Mouse (Mus musculus): ENCODE measurements at regions not wholly inside any gene's neighbourhood (a gene's known extent, or its start where the extent isn't known, plus 50 kb on each side); places are given as distances from the start of the nearest gene placed in this dataset.

DNA sequence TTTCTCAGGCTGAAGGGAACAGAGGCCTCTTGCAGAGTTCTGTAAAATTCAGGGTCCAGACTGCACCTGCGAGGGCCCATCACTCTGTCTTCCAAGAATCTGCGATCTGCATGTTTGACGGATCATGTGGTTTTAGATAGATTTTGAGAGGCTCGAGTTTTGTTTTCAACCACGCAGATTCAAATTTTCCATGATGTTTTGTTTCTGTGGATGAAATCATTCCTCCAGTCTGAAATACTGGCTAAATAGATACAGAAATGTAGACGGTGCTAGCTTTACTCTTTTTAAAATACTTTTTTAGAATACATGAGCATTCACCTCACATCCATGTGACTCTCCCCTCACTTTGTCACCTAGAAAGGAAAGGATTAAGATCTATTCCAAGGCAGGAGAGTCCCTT lies 188.0 kb downstream of the Cog6 start:
- H3K4me2 ChIP-seq = no peak overlapping the region
- no peaks in the 10 kb centered on the region for H3K4me1 ChIP-seq
- no peak for ATAC-seq
- no peaks in the 10 kb centered on the region for H3K36me3 ChIP-seq
- no peaks in the 10 kb centered on the region for H3K27me3 ChIP-seq (replicated peaks)
- no peak overlapping the region for H3K9ac ChIP-seq
- no peaks in the 10 kb centered on the region for H3K9me3 ChIP-seq (replicated peaks)
- 68% methylated on average over 6 of the region's 6 CpGs for whole genome bisulfite sequencing (ENCODE audit: insufficient replicate concordance)
- H3K27ac ChIP-seq = no peak overlapping the region
- no peak overlapping the region for H3K4me3 ChIP-seq

DNA sequence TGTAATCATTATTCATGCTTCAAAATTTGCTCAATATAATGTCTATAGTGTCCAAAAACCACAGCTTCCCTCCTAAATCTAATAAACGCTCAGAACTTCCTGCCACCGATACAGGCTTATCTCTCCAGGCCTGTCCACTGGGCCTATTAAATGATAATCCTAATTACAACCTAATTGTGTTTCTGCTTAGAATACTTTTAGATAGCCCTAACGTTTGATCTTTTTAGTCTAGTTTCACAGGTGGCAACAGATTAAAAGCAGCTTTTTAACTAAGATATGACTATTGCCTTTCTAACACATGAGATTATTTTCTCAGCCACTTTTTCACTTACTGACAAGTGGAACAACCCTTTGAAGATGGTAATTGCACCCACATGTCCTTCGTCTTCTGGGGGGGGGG lies 188.6 kb downstream of the Cog6 start:
- H3K27me3 ChIP-seq (replicated peaks) = no peaks in the 10 kb centered on the region
- H3K27ac ChIP-seq = no peak overlapping the region
- WGBS (ENCODE audit: insufficient replicate concordance) = 30% methylated on average over 4 of the region's 4 CpGs
- H3K36me3 ChIP-seq = no peaks in the 10 kb centered on the region
- ATAC-seq = no peak
- H3K4me1 ChIP-seq = no peaks in the 10 kb centered on the region
- no peak overlapping the region for H3K4me2 ChIP-seq
- no peaks in the 10 kb centered on the region for H3K9me3 ChIP-seq (replicated peaks)
- H3K9ac ChIP-seq = no peak overlapping the region
- H3K4me3 ChIP-seq = no peak overlapping the region

DNA sequence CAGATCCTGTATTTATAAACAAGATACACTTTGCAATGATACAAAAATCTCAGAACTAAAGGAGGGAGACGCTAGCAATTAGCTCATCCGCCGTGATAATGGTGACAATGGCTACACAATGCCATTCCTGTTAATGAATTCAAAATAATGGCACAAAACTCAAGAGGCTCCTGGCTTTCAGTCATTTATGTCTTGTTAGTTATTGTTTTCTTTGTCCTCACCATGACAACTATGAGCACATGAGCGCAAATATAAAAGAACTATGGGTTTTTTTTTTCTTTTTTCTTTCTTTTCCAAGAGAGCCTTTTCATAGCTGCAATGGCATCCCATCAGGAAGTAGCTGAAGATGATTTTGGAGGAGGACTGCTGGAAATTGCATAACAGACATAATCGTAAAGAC lies 194.2 kb downstream of the Cog6 start:
- 72% methylated on average over 5 of the region's 5 CpGs for WGBS (ENCODE audit: insufficient replicate concordance)
- no peak overlapping the region for H3K4me2 ChIP-seq
- no peak overlapping the region for H3K9ac ChIP-seq
- H3K4me3 ChIP-seq = no peak overlapping the region
- no peaks in the 10 kb centered on the region for H3K4me1 ChIP-seq
- H3K27ac ChIP-seq = no peak overlapping the region
- no peak for ATAC-seq
- H3K9me3 ChIP-seq (replicated peaks) = no peaks in the 10 kb centered on the region
- no peaks in the 10 kb centered on the region for H3K27me3 ChIP-seq (replicated peaks)
- H3K36me3 ChIP-seq = no peaks in the 10 kb centered on the region

DNA sequence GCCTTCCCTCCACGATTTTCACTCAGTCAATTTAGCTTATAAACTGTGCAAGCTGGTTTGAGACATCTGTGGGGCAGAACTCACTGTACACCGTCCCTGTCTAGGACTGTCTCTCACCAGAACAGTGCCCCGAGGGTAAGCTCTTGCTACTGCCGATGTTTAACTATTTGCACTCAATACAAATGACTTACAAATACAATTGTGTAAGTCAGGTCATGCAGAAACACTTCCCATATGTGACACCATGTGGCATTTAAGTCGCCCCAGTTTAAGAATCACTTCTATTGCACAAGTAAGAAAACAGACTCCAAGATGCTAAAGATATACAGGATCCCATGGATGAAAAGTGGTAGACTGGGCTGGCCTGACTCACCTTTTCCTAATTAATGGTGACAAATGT lies 195.6 kb downstream of the Cog6 start:
- H3K9ac ChIP-seq = no peak overlapping the region
- no peaks in the 10 kb centered on the region for H3K36me3 ChIP-seq
- ATAC-seq = no peak
- no peak overlapping the region for H3K27ac ChIP-seq
- no peak overlapping the region for H3K4me3 ChIP-seq
- H3K9me3 ChIP-seq (replicated peaks) = no peaks in the 10 kb centered on the region
- 57% methylated on average over 5 of the region's 5 CpGs for WGBS (ENCODE audit: insufficient replicate concordance)
- no peak overlapping the region for H3K4me2 ChIP-seq
- no peaks in the 10 kb centered on the region for H3K4me1 ChIP-seq
- H3K27me3 ChIP-seq (replicated peaks) = no peaks in the 10 kb centered on the region

DNA sequence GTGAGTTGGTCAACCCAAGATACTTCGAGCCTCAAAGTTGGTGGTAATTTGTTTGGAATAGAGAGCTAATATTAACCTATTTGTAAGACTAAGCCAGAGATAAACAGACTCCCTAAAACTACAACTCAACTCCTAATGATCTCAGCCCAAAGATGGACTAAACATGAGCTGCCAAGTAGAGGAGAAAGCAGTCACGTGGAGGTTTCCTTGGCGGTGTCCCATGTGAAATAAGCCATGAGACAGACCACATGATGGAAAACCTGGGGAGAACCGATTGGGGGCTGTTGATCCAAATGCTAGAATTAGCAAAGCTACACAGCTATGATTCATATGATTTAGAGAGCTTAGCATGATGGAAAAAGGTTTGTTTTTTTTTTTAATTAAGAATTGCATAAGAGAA lies 198.6 kb downstream of the Cog6 start:
- H3K27me3 ChIP-seq (replicated peaks) = no peaks in the 10 kb centered on the region
- H3K4me1 ChIP-seq = no peaks in the 10 kb centered on the region
- ATAC-seq = no peak
- no peaks in the 10 kb centered on the region for H3K9me3 ChIP-seq (replicated peaks)
- H3K4me3 ChIP-seq = no peak overlapping the region
- H3K36me3 ChIP-seq = no peaks in the 10 kb centered on the region
- no peak overlapping the region for H3K9ac ChIP-seq
- no peak overlapping the region for H3K4me2 ChIP-seq
- H3K27ac ChIP-seq = no peak overlapping the region
- 69% methylated on average over 4 of the region's 4 CpGs for WGBS (ENCODE audit: insufficient replicate concordance)

DNA sequence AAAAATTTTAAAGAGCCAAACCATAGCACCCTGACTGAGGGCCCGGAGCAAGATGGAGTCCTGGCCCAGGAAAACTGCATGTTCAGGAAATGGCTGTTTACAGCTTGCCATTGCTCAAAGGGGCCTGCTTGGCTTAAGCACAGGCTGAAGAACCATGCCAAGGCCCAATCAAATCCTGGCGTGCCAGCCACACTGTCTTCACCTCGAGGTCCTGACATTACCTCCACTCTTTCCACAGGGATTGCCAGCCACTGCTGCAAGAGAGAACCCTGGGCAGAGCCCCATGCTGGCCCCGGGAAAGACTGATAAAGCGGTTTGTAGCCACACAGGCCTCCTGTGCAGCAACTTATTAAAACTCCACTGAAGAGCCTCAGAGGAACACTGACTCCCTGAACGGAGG lies 199.6 kb downstream of the Cog6 start:
- ATAC-seq = no peak
- 61% methylated on average over 6 of the region's 6 CpGs for WGBS (ENCODE audit: insufficient replicate concordance)

DNA sequence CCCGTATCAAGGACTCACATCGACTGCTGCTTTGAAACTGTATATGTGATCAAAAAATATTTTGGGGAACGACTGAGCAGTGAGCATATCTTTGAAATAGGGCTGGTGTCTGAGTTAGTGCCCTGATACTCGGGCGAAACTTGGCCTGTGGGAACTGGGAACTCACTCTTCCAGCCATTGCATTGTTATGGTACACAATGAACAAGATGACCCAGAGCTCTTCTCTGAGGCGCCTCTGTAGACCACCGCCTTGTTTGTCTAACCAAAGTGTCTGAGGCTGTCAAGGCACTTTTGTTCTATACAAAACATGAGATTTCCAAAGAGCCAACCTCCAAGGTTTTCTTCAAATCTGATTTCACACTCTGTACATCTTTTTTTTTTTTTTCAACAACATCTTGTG lies 201.5 kb downstream of the Cog6 start:
- no peaks in the 10 kb centered on the region for H3K4me1 ChIP-seq
- no peak for ATAC-seq
- H3K36me3 ChIP-seq = no peaks in the 10 kb centered on the region
- no peak overlapping the region for H3K9ac ChIP-seq
- no peak overlapping the region for H3K4me3 ChIP-seq
- H3K27me3 ChIP-seq (replicated peaks) = no peaks in the 10 kb centered on the region
- no peak overlapping the region for H3K4me2 ChIP-seq
- WGBS (ENCODE audit: insufficient replicate concordance) = 68% methylated on average over 7 of the region's 7 CpGs
- H3K27ac ChIP-seq = no peak overlapping the region
- H3K9me3 ChIP-seq (replicated peaks) = no peaks in the 10 kb centered on the region

More for the DNA sequence above, 199.6 kb downstream of the Cog6 start:
- no peaks in the 10 kb centered on the region for H3K9me3 ChIP-seq (replicated peaks)
- H3K36me3 ChIP-seq = no peaks in the 10 kb centered on the region
- H3K4me1 ChIP-seq = no peaks in the 10 kb centered on the region
- no peak overlapping the region for H3K9ac ChIP-seq
- H3K4me3 ChIP-seq = no peak overlapping the region
- no peak overlapping the region for H3K27ac ChIP-seq
- no peaks in the 10 kb centered on the region for H3K27me3 ChIP-seq (replicated peaks)
- no peak overlapping the region for H3K4me2 ChIP-seq

DNA sequence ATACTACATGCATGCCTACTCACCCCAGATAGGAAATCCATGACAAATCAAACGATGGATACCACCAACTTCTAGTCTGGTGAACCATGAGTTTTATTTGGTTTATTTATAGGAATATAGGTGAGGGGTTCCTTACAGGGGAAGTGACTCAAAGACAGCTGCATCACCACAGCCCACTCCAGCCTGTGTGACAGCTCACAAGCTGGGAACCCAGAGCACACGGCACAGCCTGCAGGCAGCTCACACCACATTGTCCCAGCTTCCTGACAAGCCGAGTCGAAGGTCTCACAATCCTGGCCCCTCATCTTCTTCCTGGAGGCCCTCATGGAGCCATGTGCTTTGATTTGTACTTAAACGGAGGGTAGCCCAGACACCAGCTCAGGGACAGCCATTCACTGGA lies 214.7 kb downstream of the Cog6 start:
- Histone ChIP-seq H3K9me3 (replicated peaks) (no peaks in the 10 kb centered on the region), H3K27me3 (replicated peaks) (no peaks in the 10 kb centered on the region), H3K4me3 (no peak overlapping the region), H3K36me3 (no peaks in the 10 kb centered on the region), H3K9ac (no peak overlapping the region), H3K27ac (no peak overlapping the region), H3K4me2 (no peak overlapping the region), H3K4me1 (peaks cover 4% of the 10 kb centered on the region)
- 60% methylated on average over 5 of the region's 5 CpGs for WGBS (ENCODE audit: insufficient replicate concordance)
- ATAC-seq = no peak

DNA sequence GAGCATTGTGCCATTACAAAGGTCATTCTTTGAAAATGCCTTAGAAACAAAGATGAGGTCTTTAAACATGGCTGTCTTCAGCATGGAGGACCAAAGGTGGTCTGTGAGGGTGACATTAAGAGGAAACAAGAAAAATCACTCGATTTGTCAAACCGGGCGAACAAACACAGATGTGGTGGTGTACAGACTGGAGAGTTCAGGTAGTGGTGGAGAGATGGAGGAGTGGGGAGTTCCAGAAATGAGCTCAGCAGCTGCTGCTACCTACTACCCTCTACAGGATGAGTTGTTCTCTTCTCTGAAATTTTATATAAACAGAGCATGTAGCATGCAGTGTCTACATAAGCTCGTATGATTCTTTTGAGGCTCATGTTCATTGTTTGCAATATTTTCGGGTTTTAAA lies 215.6 kb downstream of the Cog6 start:
- no peaks in the 10 kb centered on the region for H3K36me3 ChIP-seq

DNA sequence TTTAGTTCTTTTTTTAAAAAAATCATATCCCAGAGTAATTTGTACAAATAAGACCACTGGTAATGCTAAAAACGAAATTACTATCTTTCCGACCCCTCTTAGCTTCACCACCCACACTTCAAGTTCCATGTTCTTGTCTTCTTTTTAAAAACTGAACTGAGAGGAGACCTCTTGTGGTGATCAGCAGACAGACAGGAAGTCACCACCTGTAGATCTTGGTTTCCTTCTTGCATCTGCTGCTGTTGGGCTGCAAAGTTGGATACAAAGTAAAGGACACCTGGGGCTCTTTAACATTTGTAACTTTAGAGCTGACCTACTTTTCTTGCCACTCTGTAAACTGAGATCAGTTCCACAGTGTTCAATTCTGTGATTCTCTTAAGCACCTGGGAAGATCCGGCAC lies 216.4 kb downstream of the Cog6 start:
- WGBS (ENCODE audit: insufficient replicate concordance) = 58% methylated on average over 3 of the region's 3 CpGs
- Histone ChIP-seq H3K36me3 (no peaks in the 10 kb centered on the region), H3K9ac (no peak overlapping the region), H3K4me2 (no peak overlapping the region), H3K27ac (no peak overlapping the region), H3K4me1 (peaks cover 4% of the 10 kb centered on the region), H3K9me3 (replicated peaks) (no peaks in the 10 kb centered on the region), H3K4me3 (no peak overlapping the region), H3K27me3 (replicated peaks) (no peaks in the 10 kb centered on the region)
- no peak for ATAC-seq

More for the DNA sequence above, 215.6 kb downstream of the Cog6 start:
- H3K4me3 ChIP-seq = no peak overlapping the region
- no peak overlapping the region for H3K4me2 ChIP-seq
- ATAC-seq = no peak
- no peaks in the 10 kb centered on the region for H3K9me3 ChIP-seq (replicated peaks)
- no peaks in the 10 kb centered on the region for H3K27me3 ChIP-seq (replicated peaks)
- no peak overlapping the region for H3K27ac ChIP-seq
- peaks cover 4% of the 10 kb centered on the region for H3K4me1 ChIP-seq
- no peak overlapping the region for H3K9ac ChIP-seq
- 72% methylated on average over 5 of the region's 5 CpGs for WGBS (ENCODE audit: insufficient replicate concordance)

DNA sequence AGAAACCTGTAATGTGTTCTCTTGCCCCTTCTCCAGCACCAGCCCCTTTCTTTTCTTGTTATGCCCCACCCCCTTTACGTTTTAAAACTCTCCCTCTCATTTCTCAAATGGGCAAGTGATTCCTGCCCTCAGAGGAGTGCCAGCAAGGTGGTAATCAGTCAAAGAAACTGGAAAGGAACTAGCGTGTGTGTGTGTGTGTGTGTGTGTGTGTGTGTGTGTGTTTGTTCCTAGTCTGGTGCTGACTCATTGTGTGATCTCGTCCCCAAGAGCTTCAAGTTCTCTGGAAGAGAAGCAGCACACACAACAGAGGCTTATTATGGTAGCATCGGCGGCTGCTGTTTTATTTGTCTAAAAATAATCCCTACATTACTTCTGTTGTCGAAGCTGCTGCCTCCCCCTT lies 219.2 kb downstream of the Cog6 start:
- 10% methylated on average over 6 of the region's 6 CpGs for WGBS (ENCODE audit: insufficient replicate concordance)
- no peaks in the 10 kb centered on the region for H3K36me3 ChIP-seq
- ATAC-seq = 0 out of 2 replicates have a peak, but pooled peaks have one; percentile 18
- H3K4me2 ChIP-seq = peak overlapping the region; percentile 10; the same call in 1 of the 2 replicates
- H3K4me1 ChIP-seq = peaks cover 4% of the 10 kb centered on the region
- no peak overlapping the region; the same call in 1 of the 2 replicates for H3K27ac ChIP-seq
- H3K9ac ChIP-seq = no peak overlapping the region
- no peak overlapping the region for H3K4me3 ChIP-seq
- H3K27me3 ChIP-seq (replicated peaks) = no peaks in the 10 kb centered on the region
- no peaks in the 10 kb centered on the region for H3K9me3 ChIP-seq (replicated peaks)

DNA sequence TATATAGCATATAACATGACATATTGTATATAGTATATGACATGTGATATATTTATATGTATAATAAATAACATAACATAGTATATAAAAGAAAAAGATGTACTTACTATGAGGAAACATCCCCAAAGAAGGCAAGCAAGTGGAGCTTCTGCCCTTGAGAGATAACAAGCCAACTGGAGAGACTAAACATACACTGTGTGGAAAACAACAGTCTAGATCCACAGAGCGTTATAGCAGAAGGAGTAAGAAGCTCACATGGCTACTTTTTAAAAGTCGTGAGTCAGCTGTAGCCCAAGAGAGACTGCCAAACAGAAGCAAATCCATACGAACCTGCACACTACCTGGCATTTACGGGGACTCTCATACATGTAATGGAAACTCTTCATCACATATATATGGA lies 219.9 kb downstream of the Cog6 start:
- Histone ChIP-seq H3K9me3 (replicated peaks) (no peaks in the 10 kb centered on the region), H3K4me3 (no peak overlapping the region), H3K27me3 (replicated peaks) (no peaks in the 10 kb centered on the region), H3K27ac (no peak overlapping the region; the same call in 1 of the 2 replicates), H3K36me3 (no peaks in the 10 kb centered on the region), H3K4me2 (peak overlapping the region; percentile 10; the same call in 1 of the 2 replicates), H3K9ac (no peak overlapping the region), H3K4me1 (peaks cover 4% of the 10 kb centered on the region)
- WGBS (ENCODE audit: insufficient replicate concordance) = 61% methylated on average over 4 of the region's 4 CpGs
- ATAC-seq = peak; percentile 46; the same call in 1 of the 2 replicates

DNA sequence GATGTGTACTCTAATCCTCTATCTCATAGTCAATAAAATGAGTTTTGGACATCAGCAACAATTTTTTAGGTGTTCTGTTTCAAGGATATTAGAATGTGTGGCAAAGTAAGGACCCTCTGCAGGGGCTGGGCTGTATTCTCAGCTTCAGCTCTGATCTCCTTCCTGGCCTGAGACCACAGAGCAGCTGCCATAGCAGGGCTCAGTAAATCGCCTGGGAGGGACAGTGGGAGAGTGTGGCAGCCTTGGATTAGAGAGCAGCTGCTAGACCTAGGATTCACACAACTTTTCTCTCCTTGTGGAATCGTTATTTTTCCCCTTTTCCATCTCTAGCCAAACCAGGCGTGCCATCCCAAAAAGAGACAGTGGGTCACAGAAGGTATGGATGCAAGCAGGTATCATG lies 222.8 kb downstream of the Cog6 start:
- WGBS (ENCODE audit: insufficient replicate concordance) = 51% methylated on average over 3 of the region's 3 CpGs

More for the DNA sequence above, 222.8 kb downstream of the Cog6 start:
- H3K9ac ChIP-seq = no peak overlapping the region
- no peak overlapping the region for H3K4me2 ChIP-seq
- no peaks in the 10 kb centered on the region for H3K9me3 ChIP-seq (replicated peaks)
- no peak overlapping the region for H3K27ac ChIP-seq
- H3K4me3 ChIP-seq = no peak overlapping the region
- peaks cover 4% of the 10 kb centered on the region for H3K4me1 ChIP-seq
- no peaks in the 10 kb centered on the region for H3K36me3 ChIP-seq
- ATAC-seq = no peak
- no peaks in the 10 kb centered on the region for H3K27me3 ChIP-seq (replicated peaks)

Data from liver, embryonic 12.5 days (tissue).